Mouse (Mus musculus): ENCODE results near the gene Fam92b. TPM values are rescaled to one million over a fixed set of nuclear protein-coding genes. Genes with fewer than 3 reads are reported as not detected.

Fam92b gene
- total and polyA plus RNA-seq, 3 experiments: 1.0 TPM; not detected in 2

DNA sequence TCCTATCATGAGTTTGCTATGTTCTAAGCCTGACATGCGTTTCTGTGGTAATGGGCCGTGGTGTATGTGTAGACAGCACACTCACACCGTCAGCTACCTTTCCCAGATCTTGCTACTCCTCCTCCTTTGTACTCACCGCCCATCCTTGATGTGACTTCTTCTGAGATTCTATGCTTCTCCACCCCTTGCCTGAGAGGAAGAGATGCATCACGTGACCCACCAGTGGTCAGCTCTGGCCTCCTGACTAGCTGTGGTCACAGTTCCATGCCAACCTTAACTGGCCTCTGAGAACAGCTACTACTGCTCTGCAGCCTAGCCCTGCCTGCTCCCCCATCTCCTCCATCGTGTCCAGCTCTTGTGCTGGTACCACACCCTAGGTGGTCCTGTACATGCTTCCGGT is 41.6 kb downstream of the Fam92b start:
- TF ChIP-seq POLR2A (IDR thresholded peaks at IDR 0.05; ENCODE audit: insufficient read depth, low read depth, low read length) (no peak), EP300 (IDR thresholded peaks at IDR 0.05; ENCODE audit: insufficient read depth, low read depth, low read length) (no peak), CTCF (IDR thresholded peaks at IDR 0.05) (no peak)
- H3K9ac ChIP-seq (ENCODE audit: low read depth, low read length): no peak overlapping the region
- H3K4me3 ChIP-seq: no peak overlapping the region
- intact Hi-C loops (cut with DNase I): no loop called here
- no peak overlapping the region for H3K27ac ChIP-seq
- 90% methylated on average over 7 of the region's 7 CpGs for WGBS
- no peaks in the 10 kb centered on the region for H3K79me2 ChIP-seq (replicated peaks; ENCODE audit: control insufficient read depth, insufficient read depth, low read length)
- peaks cover 15% of the 10 kb centered on the region for H3K4me1 ChIP-seq (ENCODE audit: control insufficient read depth, insufficient read depth, low read length)
- DNase-seq: no peak
- H3K36me3 ChIP-seq (ENCODE audit: control insufficient read depth, insufficient read depth, low read length): no peaks in the 10 kb centered on the region
- no peaks in the 10 kb centered on the region for H3K27me3 ChIP-seq (ENCODE audit: control insufficient read depth, insufficient read depth, low read length)

DNA sequence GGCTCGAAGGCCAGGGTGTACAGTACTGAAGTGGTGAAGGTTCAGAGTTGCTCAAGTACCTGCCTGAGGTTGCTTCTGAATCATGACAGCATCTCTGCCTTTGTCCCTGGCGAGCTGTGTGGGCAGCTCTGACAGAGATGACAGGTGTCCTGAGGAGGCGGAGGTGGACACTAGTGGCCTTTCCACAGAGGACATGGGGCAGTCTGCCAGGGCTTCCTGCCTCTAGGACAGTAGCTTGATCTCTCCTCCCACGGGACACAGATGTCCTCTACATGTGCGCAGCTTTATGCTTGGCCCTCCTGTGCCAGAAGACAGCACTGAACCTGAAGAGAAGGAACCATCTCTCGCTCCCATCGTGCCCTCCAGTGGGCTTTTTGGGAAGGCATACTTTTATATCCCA is 44.1 kb downstream of the Fam92b start:
- H3K36me3 ChIP-seq (ENCODE audit: control insufficient read depth, insufficient read depth, low read length): no peaks in the 10 kb centered on the region
- no peaks in the 10 kb centered on the region for H3K79me2 ChIP-seq (replicated peaks; ENCODE audit: control insufficient read depth, insufficient read depth, low read length)
- no peak overlapping the region for H3K4me3 ChIP-seq
- no peak overlapping the region for H3K27ac ChIP-seq
- H3K9ac ChIP-seq (ENCODE audit: low read depth, low read length): no peak overlapping the region
- DNase-seq: no peak
- 55% methylated on average over 7 of the region's 7 CpGs for WGBS
- H3K27me3 ChIP-seq (ENCODE audit: control insufficient read depth, insufficient read depth, low read length): no peaks in the 10 kb centered on the region
- TF ChIP-seq CTCF (IDR thresholded peaks at IDR 0.05) (peak; percentile 28; the same call in 1 of the 2 replicates), EP300 (IDR thresholded peaks at IDR 0.05; ENCODE audit: insufficient read depth, low read depth, low read length) (no peak)
- peaks cover 15% of the 10 kb centered on the region for H3K4me1 ChIP-seq (ENCODE audit: control insufficient read depth, insufficient read depth, low read length)
- intact Hi-C loops (cut with DNase I): no loop called here

DNA sequence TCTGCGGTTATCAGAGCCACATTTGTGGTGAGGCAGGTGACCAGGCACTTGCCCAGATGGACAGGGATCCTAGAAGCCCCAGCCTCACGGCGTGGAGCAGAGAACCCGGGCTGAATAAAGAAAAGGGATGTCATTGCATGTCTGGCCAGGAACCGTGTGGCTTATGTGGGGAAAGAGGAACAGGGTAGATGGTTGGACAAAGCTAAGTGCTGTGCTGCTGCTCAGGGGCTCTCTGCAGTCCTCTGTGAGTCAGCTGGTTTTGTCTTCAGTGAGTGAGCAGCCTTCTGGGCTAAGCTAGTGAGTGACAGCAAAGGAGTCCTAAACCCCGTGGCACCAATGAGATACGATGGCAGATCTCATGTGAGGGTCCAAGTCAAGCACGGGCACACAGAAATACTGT is 46.1 kb downstream of the Fam92b start:
- 83% methylated on average over 8 of the region's 8 CpGs for WGBS
- Histone ChIP-seq H3K9ac (ENCODE audit: low read depth, low read length) (no peak overlapping the region), H3K79me2 (replicated peaks; ENCODE audit: control insufficient read depth, insufficient read depth, low read length) (no peaks in the 10 kb centered on the region), H3K27ac (no peak overlapping the region), H3K27me3 (ENCODE audit: control insufficient read depth, insufficient read depth, low read length) (no peaks in the 10 kb centered on the region), H3K36me3 (ENCODE audit: control insufficient read depth, insufficient read depth, low read length) (no peaks in the 10 kb centered on the region), H3K4me3 (no peak overlapping the region), H3K4me1 (ENCODE audit: control insufficient read depth, insufficient read depth, low read length) (peaks cover 20% of the 10 kb centered on the region)
- no peak for DNase-seq
- intact Hi-C loops (cut with DNase I): no loop called here
- TF ChIP-seq CTCF (IDR thresholded peaks at IDR 0.05) (no peak), POLR2A (IDR thresholded peaks at IDR 0.05; ENCODE audit: insufficient read depth, low read depth, low read length) (no peak), EP300 (IDR thresholded peaks at IDR 0.05; ENCODE audit: insufficient read depth, low read depth, low read length) (no peak)

DNA sequence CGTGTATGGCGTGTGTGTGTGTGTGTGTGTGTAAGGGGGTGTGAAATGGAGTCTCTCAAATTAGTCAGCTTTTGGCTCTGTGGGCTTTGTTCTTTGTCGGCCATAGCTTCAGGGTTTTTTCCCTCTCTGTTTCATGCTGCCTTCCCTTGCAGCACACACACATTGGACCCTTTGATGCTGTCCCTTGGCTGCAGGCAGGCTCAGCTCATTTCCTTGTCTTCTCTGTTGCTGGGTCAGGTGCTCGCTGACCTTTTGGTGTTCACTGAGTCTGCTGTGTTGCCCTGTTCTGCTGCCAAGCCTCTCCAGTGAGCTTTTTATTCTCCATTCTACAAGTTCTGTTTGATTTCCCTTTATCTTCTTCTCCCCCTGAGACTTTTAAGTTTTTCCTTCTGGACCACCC is 47.7 kb downstream of the Fam92b start:
- 72% methylated on average over 4 of the region's 4 CpGs for WGBS
- no peak for DNase-seq
- no peak for TF ChIP-seq POLR2A (IDR thresholded peaks at IDR 0.05; ENCODE audit: insufficient read depth, low read depth, low read length)
- TF ChIP-seq EP300 (IDR thresholded peaks at IDR 0.05; ENCODE audit: insufficient read depth, low read depth, low read length): no peak
- no peak for TF ChIP-seq CTCF (IDR thresholded peaks at IDR 0.05)
- no peak overlapping the region for H3K4me3 ChIP-seq
- H3K36me3 ChIP-seq (ENCODE audit: control insufficient read depth, insufficient read depth, low read length): no peaks in the 10 kb centered on the region
- intact Hi-C loops (cut with DNase I): no loop called here
- H3K9ac ChIP-seq (ENCODE audit: low read depth, low read length): no peak overlapping the region
- H3K27me3 ChIP-seq (ENCODE audit: control insufficient read depth, insufficient read depth, low read length): no peaks in the 10 kb centered on the region
- no peak overlapping the region for H3K27ac ChIP-seq
- H3K79me2 ChIP-seq (replicated peaks; ENCODE audit: control insufficient read depth, insufficient read depth, low read length): no peaks in the 10 kb centered on the region
- H3K4me1 ChIP-seq (ENCODE audit: control insufficient read depth, insufficient read depth, low read length): peaks cover 14% of the 10 kb centered on the region

DNA sequence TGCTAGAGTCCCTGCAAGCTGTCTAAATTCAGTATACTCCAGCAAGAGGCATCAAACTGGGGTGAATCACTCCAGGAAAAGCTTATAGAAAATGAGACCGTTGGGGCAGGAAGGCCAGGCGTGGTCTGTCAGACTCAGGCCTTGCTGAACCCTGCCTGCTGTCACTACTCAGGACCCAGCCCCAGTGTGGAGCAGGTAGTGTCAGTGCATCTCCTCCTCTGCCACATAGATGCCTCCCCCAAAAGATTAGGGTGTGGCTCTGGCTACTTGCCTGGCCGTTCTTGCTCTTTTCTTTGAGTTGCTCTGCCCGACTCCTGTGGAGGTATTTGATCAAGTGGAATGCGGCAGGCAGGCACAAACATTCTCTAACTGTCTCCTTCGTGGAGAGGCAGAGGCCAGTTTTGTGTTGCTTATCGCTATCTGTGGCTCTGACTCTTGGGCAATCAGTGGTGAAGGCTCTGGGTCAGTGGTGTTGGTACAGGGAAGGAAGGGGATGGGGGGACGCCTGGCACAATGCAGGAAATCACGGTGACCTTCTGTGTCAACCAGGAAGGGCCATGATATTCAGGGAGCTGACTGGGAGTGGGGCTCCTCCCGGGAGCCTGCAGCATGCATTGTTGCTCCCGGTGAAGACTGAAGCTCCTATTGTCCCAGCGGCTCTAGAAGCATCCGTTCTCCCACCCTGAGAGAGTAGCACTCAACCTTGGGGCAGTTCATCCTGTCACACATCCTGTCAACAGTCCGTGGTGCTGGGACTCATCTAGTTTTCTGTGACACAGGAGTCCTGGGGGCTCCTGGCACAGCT is 50.7 kb downstream of the Fam92b start:
- DNase-seq: peak in 1 of 2 experiments; percentile 30
- no peak overlapping the region for H3K4me3 ChIP-seq
- peak overlapping the region; percentile 76 for H3K27ac ChIP-seq
- H3K4me1 ChIP-seq (ENCODE audit: control insufficient read depth, insufficient read depth, low read length): peaks cover 10% of the 10 kb centered on the region
- TF ChIP-seq EP300 (IDR thresholded peaks at IDR 0.05; ENCODE audit: insufficient read depth, low read depth, low read length) (0 out of 2 replicates have a peak, but pooled peaks have one; percentile 10), CTCF (IDR thresholded peaks at IDR 0.05) (no peak), POLR2A (IDR thresholded peaks at IDR 0.05; ENCODE audit: insufficient read depth, low read depth, low read length) (0 out of 2 replicates have a peak, but pooled peaks have one; percentile 37)
- H3K79me2 ChIP-seq (replicated peaks; ENCODE audit: control insufficient read depth, insufficient read depth, low read length): no peaks in the 10 kb centered on the region
- H3K9ac ChIP-seq (ENCODE audit: low read depth, low read length): 0 out of 2 replicates have a peak overlapping the region, but pooled peaks have one; percentile 1
- WGBS: 22% methylated on average over 14 of the region's 14 CpGs
- no peaks in the 10 kb centered on the region for H3K27me3 ChIP-seq (ENCODE audit: control insufficient read depth, insufficient read depth, low read length)
- H3K36me3 ChIP-seq (ENCODE audit: control insufficient read depth, insufficient read depth, low read length): no peaks in the 10 kb centered on the region
- intact Hi-C loops (cut with DNase I): loop anchor here (2.0 kb wide), 1 partner anchor 24 kb away; no protein-coding TSS in a partner anchor

DNA sequence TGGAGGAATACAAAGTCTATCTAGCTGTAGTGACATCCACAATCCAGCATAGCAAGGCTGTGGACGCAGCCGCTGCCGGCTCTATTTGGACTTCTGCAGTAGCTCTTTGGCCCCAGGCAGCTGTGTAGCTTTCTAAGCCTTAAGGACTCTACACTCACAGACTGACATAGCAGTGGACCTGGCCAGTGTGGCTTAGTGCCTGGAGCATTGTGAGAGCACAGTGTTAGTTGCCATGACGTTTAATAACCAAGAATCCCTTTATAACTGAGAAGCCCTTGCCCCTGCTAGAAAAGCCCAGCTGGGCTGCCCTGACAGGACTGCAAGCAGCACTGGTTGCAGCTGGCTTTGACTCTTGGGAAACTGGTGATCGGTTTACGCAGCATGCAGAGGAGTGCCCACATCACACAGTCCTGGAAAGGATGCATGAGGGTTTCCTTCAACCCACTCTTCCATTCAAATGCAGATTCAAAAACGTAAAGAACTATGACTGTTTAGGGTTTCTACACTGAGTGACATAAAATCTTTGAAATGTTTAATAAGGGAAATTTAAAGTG is 52.4 kb downstream of the Fam92b start:
- Histone ChIP-seq H3K79me2 (replicated peaks; ENCODE audit: control insufficient read depth, insufficient read depth, low read length) (no peaks in the 10 kb centered on the region; the same call in 1 of the 2 replicates), H3K4me1 (ENCODE audit: control insufficient read depth, insufficient read depth, low read length) (peaks cover 14% of the 10 kb centered on the region), H3K9ac (ENCODE audit: low read depth, low read length) (no peak overlapping the region), H3K36me3 (ENCODE audit: control insufficient read depth, insufficient read depth, low read length) (no peaks in the 10 kb centered on the region), H3K27me3 (ENCODE audit: control insufficient read depth, insufficient read depth, low read length) (no peaks in the 10 kb centered on the region), H3K4me3 (no peak overlapping the region), H3K27ac (peak overlapping the region; percentile 3)
- DNase-seq: no peak
- TF ChIP-seq EP300 (IDR thresholded peaks at IDR 0.05; ENCODE audit: insufficient read depth, low read depth, low read length) (no peak), CTCF (IDR thresholded peaks at IDR 0.05) (no peak), POLR2A (IDR thresholded peaks at IDR 0.05; ENCODE audit: insufficient read depth, low read depth, low read length) (no peak)
- intact Hi-C loops (cut with DNase I): no loop called here
- WGBS: 73% methylated on average over 7 of the region's 7 CpGs

All from heart, adult 2 months (tissue).